Mouse (Mus musculus) mesoderm, embryonic 11.5 days (tissue): ENCODE results near the gene Dclk1.

Source experiments
- DNase-seq: peaks from one replicate; pipeline ENCODE4 v3.0.0-alpha.2; 2012; ENCODE audit warnings: low read depth, low spot score

Gene Dclk1

DNA sequence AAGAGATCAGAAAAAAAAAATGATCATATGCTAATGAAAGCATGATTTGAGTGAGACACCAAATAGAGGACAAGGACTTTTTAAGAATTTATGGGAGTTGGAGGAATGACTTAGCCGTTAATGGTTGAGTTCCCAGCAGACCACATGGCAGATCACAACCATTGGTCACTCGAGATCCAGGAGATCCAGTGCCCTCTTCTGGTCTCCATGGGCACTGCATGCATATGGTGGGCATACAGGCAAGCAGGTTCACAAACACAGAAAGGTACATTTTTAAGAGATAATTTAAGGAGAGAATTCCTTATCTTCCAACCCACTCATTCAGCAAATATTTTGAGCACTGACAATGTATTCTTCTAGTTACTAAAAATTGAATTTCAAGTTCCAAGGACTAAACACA is 207.0 kb downstream of the Dclk1 start:
- no peak for DNase-seq

DNA sequence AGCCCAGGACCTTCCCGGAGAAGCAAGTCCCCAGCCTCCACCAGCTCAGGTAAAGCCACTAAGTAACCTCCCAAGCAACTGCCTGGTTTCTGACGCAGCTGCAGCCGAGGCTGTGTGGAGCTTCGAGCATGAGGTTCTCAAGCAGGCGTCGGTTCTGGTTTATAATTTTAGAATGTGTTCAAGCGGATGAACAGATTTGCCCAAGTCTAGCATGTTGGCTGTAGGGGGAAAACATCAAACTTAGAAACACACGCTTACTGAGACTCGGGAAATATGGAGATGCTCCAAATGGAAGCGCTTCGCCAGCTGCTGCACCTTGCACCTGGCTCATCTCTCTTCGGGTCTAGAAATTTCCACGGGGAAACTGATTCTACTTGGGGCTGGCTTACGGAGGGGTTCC is 208.9 kb downstream of the Dclk1 start:
- DNase-seq, result no peak

DNA sequence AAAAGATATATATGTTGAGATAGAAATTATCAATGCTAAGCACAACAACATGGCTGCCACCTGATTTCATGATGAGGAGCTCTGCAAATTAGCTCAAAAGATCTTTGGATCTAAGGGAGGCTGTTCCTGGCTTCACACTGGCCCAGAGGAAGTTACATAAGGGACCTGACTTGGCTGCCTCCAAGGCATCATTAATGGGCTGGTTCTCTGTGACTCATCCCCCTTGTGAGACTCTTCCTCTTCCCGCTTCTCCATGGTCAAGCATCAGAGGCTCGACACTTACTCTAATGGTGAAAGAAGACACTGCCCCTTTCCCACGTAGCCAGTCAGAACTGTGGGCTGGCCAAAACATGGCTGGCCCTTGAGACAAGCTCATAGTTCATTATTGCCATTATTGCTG is 209.7 kb downstream of the Dclk1 start:
- no peak for DNase-seq

DNA sequence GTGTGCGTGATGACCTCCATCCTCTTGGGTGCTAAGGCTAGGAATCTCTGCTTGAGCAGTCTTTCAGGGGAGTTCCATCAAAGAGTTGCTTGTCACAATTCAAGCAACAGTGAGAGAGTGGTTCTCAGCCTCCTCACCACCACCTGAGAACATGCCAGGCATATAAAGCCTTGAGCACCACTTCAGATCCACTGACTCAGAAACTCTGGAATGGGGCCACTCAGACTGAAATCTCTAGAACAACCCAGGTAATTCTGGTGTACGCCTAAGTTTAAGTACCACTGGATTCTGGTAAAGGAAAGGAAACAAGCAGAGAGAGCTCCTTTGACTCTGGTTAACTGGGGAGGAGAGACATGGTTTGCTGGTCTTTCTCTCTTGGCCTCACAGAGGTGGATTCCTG is 210.3 kb downstream of the Dclk1 start:
- no peak for DNase-seq

DNA sequence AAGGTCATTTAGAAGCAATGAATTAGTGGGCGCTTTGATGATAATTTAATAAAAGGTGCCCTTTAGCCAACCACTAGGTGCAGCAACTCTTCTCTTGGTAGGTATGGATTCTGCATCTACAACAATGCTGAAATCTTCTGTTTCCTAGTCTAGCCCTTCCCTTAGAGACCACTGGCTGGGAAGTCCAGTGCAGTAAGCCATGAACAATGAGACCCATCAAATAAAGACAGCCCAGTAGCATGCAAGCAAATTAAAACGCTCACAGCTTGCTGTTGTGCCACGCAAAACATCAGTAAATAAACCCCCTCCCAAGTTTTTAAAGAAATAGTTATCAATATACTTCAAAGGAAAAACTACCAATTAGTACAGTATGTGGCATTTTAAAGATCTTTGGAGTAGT is 218.9 kb downstream of the Dclk1 start:
- DNase-seq, result no peak

DNA sequence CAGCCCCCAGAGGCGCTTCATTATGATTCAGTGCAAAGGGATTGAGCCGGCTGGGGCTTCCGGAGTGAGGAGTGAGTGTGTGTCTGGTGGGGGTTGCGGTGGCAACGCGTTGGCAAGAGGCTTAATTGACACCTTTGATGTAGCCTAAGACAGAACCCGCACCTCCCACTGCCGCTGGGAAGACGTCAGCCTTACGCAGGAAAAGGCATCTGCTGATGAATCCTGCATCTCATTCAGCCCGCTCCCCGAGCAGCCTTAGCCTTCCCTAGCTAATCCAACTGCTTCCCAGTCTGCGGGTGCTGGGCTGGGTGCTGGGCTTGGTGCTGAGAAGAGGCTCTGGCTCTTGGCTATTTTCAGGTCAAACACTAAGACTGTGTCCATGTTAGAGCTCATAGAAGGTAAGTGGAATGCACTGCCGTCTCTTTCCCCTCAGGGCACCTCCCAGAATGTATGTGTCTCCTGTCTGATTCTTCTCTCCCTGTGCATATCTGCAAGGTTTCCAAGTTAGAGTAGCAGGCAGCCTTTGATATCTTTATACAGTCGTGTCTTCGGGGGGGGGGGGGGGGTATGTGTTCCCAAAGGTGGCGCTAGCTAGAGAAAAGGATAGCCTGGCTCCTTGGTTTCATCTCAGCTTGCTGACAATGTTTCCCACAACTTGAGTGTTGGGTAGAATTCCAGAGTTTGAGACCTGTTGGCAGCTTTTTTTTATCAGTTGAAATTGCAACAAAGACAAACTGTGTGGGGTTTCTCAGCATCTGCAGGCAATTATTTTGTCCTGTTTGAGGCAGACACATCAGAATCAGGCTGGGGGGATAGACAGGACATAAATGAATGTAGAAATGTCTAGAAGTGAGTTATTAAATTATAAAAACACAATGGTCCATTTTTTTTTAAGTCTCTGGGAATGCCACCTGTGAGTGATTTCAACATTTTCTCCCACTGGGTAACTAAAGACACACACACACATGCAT is 219.8 kb downstream of the Dclk1 start:
- DNase-seq, result peak; percentile 71

DNA sequence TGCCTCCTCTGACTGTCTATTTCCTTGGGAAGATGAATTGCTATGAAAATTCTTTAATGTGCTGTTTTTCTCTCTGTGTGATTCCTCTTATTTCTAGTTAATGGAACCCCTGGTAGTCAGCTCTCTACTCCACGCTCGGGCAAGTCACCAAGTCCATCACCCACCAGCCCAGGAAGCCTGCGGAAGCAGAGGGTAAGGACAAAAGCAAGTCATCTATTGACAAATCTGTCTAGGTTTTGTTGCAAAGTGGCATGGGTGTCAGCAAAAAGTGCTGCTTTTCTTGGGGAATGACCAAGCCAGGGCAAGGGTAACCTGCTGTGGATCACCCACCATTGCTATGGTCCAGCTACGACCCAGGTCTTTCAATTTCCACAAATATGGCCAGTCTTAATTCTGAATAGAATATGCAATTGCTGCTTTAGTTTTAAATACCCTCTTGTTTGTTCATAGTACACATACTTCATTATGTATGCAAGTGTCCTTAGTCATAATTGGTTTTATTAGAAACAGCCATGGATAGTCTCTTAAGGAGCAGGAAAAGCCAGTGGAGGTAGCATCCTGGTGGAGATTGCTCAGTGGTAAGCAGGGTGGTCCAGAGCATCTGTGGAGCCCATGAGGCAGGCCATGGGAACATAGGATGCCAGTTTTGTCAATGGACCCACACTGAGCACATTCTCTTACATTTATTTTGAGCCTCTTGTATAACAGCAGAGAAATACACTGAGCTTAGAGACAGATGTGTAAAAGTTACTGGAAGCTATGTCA is 220.9 kb downstream of the Dclk1 start:
- no peak for DNase-seq

DNA sequence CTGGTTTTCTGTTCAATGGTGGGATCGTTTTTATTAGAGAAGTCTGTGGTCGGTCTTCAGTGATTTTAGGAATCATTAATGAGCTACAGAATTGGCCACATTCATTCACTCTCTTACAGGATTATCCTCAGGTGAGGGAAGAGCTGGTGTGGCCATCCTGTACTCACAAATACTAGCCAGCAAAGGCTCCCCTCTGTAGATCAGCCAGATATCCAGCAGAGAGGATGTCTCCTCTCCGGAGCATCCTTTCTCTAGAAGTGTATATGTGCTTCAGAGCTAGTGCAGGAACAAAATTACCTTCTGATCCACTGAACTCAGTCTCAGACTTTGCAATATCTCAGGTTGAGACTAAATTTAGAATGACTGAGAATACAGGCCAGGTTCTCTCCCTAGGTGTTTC is 222.1 kb downstream of the Dclk1 start:
- no peak for DNase-seq

DNA sequence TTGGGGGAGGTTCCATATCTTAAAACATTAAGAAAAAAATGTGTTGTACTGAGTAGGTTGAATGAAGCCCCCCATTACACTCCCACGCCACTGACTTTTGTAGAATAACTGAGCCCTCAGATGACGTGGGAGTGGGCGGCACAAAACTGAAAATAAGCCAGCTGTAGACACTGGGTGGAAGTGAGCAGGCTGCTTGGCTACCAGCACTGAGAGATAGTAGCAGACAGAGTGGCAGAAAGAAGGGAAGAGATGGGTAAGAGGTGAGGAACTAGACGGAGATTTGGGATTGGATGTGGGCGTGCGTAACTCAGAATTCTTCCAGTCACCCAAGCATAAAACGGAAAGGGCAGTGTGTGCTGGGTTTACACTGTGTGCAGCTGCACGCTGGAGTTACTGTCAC is 223.6 kb downstream of the Dclk1 start:
- DNase-seq, result no peak

DNA sequence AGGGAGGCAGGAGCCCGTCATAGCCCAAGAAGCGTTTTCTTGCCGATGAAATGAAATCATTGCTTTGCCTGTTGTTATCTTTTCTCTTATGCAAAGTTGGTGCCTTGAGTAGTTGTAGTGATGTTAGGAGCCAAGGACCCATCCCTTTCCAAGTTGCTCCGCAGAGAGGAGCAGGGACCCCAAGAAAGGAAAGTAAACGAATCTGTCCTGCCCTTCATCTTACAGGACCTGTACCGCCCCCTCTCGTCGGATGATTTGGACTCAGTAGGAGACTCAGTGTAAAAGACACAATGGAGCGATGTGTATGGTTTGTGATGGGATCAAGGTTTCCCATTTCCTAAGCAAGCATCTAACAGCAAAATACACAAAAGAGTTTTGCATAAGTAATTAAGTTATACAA is 224.2 kb downstream of the Dclk1 start:
- DNase-seq, result no peak

DNA sequence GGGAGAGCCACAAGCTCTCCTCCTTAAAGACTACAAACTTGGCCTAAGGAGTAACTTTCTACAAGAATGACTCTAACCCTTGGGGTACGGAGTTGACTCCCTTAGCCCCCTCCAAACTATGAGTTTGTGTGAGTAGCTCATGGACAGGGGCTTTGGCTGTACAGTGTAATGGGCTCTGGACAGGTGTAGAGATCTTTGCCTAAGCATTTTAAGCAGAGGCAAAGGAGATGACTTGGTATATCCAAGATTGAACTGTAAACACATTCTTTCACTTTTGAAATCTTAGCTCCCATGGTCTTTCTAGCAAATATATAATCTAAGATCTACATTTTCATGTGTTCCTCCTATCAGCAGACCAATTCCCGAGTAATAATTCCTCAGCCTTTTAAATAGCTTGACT is 229.9 kb downstream of the Dclk1 start, which contains the start of gene Gm21954:
Gene Gm21954 (minus strand): TSS at position 101 of the 400 bp plus-strand sequence.
- no peak for DNase-seq

DNA sequence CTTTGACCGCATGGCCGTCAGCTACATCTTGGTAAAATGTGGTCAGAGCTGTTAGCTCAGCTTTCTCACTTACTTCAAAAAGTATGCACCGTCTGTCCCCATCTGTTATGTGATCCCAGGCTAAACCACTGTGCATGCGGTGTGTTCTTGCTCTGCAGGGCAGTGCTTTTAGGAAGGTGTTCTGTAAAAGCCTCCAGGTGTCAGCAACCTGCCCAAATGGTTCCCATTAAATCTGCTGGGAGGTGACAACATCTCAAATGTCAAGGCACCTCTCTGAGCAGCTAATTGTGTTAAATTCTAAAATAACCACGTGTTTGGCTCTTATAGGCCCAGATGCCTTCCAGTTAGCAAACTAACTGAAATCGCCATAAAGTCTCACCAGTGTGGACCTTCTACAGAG is 231.0 kb downstream of the Dclk1 start:
- no peak for DNase-seq

DNA sequence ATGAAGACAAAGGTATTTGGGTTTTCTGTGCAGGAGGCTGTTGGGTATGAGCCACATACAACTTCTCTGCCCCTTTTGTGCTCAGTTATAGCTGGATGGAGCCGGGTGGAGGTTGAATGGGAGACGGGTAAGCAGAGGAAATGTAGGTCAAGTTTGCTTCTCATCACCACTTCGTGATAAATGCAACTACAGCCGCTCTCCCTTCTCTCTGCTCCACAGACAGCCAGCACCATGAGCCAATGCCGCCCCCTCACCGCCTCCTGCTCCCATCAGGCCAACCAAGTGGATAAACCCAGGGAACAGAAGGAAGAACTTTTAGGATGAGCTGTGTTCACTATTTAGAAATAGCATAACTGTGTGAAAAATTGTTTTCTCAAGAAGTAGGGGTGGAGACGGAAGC is 234.5 kb downstream of the Dclk1 start:
- no peak for DNase-seq

DNA sequence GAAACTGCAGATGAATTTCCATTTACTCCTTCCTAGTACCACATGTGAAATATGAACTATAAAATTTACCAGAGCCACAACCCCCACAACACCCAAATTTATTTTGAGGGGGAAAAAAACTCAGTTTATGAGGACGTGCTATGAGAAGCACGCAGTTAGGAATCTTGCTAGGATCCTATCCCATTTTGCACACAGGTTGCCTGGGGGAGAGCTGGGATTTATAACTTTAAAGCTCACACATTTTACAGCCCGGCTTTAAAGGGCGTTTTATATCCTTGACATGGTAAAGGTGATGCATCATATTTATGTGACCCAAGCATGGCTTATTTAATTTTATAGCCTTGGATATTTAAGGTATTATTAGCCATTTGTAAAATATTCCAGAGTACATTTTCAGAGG is 237.1 kb downstream of the Dclk1 start:
- no peak for DNase-seq

DNA sequence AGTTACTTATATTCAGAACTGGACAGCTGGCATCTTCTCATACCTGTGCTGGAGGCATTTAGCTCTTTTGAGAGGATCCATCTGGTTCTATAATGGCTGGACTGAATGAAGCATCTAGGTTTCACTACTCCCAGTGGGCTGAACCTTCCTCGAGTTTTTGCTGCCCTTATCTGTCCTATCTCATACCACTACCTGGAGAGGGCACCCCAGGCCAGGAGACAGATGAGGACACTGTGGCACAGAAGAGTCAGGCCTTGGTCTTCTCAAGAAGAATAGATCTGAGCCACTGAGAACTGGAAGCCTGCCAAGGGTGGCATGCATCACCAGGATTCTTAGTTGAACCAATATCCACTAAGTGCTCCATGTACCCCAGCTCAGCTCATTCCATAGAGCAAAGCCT is 239.0 kb downstream of the Dclk1 start:
- no peak for DNase-seq

DNA sequence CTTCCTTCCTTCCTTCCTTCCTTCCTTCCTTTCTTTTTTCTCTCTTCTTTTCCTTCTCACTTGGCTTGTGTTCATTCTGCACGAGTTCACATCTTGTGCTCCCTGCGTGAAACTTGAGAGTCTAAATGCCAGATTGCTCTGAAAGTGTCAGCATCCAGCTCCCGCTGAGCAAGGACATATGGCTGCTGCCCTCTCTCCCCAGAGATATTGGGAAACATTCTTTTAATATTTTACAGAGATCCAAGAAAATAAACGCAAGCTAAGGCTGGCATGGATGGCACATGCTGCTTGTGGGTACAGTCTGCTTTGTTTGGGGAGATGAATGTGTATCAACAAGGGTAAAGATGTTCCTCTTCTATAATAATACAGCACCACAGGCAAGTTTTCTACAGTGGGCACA is 241.2 kb downstream of the Dclk1 start:
- no peak for DNase-seq

DNA sequence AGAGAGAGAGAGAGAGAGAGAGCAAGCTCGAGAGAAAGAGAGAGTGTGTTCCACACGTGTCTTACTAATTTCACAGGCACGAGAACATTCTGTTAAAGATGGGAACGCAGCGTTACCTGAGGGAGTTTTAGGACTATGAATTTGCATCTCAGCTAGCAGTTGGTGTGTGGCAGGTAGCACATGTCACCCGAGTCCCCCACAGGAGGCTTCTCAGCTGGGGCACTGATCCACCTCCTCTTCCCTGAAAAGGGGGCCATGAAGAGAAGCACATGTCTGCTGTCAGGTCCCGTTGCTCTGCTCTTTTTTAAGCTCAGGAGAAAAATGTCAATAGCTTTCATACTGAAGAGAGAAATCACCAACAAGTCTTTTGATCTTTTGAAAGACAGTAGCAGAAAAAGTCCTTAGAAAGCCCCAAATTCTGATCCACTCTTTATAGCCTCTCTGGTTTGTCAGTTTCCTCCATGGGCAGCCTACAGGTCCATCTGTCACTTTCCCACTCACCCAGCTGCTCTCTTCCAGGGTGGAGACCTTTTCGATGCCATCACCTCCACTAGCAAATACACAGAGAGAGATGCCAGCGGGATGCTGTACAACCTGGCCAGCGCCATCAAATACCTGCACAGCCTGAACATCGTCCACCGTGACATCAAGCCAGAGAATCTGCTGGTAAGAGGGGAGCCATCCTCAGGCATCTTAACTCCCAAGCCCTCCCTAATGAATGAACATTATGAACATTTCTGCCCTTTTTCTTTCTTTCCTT is 247.2 kb downstream of the Dclk1 start:
- DNase-seq, result no peak

DNA sequence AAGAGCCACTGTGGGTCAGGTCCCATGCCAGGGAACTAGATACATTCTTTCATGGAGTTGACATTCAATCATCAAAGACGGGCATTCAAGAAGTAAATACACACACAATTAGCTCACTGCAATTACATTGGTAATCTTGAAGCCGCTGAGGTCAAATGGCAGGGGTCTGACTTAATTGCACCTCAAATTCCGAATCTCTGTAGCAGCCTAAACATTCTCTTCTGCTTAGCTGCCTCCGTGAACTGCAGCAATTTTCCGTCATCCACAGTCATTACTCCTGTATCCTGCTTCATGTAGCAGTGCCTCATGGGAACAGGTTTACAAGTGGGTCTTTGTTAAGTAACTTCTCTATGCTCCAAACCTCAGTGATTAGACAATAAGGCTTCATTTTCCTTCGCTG is 249.9 kb downstream of the Dclk1 start:
- no peak for DNase-seq

DNA sequence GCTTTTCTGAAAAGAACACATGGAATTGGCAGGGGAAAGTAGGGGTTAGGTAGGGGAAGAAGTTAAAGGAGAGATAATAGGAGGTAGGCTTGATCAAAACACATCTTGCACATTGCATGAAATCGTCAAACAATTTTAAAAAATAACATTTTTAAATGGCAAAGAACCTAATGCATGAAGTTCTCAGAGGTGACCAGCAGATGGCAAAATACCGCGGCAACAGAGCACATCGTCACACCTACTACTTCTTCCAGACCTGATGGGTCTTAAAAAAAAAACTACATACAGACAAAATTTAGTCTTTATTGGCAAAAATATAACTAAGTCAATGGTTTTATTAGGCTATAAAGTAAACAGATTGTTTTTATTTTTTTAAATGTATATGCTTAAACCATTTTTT is 252.2 kb downstream of the Dclk1 start:
- no peak for DNase-seq

DNA sequence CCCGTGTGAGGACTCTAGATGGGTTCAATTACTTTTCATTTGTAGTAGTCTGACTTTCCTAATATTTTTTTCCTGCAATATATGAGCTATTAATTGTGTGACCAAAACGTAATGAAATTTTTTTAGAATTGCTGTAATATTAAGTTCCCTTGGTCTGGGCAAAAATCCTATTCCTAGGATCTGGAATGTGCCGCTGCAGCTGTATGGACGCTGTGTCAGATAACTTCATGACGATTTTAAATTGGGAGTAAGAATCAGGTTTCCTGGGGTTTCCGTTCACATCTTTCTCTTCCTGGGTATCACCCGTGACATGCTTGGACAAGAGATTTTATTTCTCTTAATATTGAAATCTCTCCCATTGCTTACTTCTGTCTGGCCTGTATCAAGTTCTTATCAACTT is 253.1 kb downstream of the Dclk1 start:
- DNase-seq, result no peak

DNA sequence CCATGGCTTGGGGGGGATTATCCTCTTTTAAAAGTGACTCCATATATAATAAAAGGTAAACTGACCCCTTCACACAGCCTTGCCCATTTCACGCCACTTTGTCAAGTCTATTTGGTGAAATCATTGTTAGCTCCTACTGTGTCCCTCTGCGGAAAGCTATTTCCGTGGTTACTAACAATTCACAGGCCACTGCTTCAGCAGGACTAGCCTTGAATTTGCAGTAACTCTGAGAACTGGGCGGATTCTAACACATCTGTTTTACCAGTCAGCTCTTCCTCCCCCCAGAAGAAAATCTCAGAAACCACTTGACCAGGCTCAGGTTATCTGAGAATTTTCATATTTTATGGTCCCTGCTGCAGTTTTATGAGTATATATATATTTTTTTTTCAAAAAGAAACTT is 253.7 kb downstream of the Dclk1 start:
- no peak for DNase-seq

DNA sequence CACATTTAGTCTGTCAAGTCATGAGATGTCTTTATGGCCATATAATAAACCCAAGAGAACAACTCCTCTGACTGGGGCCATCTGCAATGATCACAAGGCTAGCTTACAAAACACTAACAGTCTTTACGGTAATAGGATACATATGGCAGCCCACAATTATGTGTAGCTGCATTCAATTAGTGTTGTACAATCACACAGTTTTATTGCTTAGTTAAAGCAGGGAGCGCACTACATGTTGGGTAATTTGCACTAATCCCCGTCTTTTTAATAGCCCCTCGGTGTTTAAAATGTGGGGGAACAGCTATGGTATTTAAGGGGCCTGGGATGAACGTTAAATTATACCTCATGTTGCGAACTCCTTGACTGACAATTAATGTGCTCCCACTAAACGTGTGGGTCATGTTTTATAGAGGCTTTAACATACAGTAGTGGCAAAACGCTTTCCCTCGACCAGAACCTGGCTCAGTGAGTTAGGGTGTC is 254.3 kb downstream of the Dclk1 start:
- DNase-seq, result no peak
